Mouse (Mus musculus) gastrocnemius, adult 2 months (tissue): Measurements from ENCODE around the gene Mre11a. TPM values are rescaled to one million over a fixed set of nuclear protein-coding genes. Genes with fewer than 3 reads are reported as not detected.
A peak's percentile ranks its signal among the peaks of the same experiment; 100 is the strongest.

Source experiments
- DNase-seq: peaks from one replicate; pipeline ENCODE4 v3.0.0; 2022
- H3K27ac ChIP-seq: fragments of 200-600 bp; 2 replicates; pipeline ENCODE4 v1.8.1; 2022; ENCODE audit warnings: mild to moderate bottlenecking
- H3K4me3 ChIP-seq: fragments of 200-600 bp; 2 replicates; pipeline ENCODE4 v1.8.1; 2022; ENCODE audit warnings: mild to moderate bottlenecking, moderate library complexity
- CTCF ChIP-seq: fragments of 200-600 bp; IDR thresholded peaks from 2 replicates; pipeline ENCODE4 v1.8.1; 2022; ENCODE audit warnings: antibody characterized with exemption, mild to moderate bottlenecking, moderate library complexity
- intact Hi-C: fragments of 180-260 bp; cut with DNase I; formaldehyde crosslinking; loops from one replicate; pipeline ENCODE4 v1.15.1; 2025
- total RNA-seq, 2 experiments: library from RNA; stranded (reverse); gene quantifications; 2 replicates each; pipeline ENCODE4 v1.2.3; 2021

The Mre11a gene
- total RNA-seq, 2 experiments from 2014 or later: 8.9 to 12.7 TPM

GRCm38 (mm10) chr9:14769811-14770210 is 14.6 kb upstream of the Mre11a start:
- no peak for TF ChIP-seq CTCF
- intact Hi-C loops: loop anchor here (5.0 kb wide), 1 partner anchor 247 kb away; no protein-coding TSS in a partner anchor
- H3K27ac ChIP-seq: no peak overlapping the region
- no peak for DNase-seq
- no peak overlapping the region for H3K4me3 ChIP-seq

DNA sequence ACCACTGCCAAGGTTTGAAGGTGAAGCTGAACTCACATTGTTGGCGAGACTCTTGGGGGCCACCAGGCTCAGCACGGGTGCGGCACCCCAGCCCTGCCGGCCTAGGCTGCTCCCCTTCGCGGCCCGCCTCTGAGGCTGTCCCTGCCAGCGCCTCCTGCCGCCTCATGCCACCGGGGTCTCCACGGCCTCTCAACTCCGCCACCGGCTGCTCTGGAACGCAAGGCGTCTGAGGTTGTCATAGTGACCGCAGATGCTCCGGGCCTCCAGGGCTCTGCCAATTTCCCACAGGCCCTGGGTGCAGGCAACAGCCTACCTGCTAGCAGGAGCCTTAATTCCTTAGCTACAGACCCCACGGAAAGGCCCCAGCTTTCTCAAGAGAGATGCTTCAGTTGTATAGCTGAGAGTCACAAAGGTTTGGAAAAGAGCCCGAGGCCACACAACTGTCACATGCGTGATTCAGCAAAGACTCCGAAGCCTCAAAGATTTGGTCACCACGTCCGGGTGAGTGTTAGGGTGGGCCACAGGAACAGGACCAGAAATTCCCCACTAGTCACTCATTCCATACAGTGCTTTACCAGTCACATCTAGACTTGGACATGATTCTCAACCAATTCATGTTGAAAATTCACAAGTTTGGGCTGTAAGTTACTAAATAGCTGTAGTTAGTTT is 13.5 kb upstream of the Mre11a start, which contains the start of gene 1700012B09Rik:
TSS of gene 1700012B09Rik (minus strand) at position 228 of the 669 bp plus-strand sequence.
- DNase-seq: no peak
- no peak for TF ChIP-seq CTCF
- intact Hi-C loops: loop anchor here (5.0 kb wide), 1 partner anchor 246 kb away; no protein-coding TSS in a partner anchor
- Histone ChIP-seq H3K27ac (no peak within 1 kb of the TSS), H3K4me3 (no peak within 1 kb of the TSS)

GRCm38 (mm10) chr9:14772074-14772473 is 12.4 kb upstream of the Mre11a start:
- no peak overlapping the region for H3K4me3 ChIP-seq
- intact Hi-C loops: loop anchor here (5.0 kb wide), 1 partner anchor 245 kb away; no protein-coding TSS in a partner anchor
- no peak for DNase-seq
- no peak overlapping the region for H3K27ac ChIP-seq
- TF ChIP-seq CTCF: no peak

- DNase-seq: no peak
- intact Hi-C loops: loop anchor here (5.0 kb wide), 1 partner anchor 243 kb away; no protein-coding TSS in a partner anchor
- peak; percentile 25; the same call in 1 of the 2 replicates for TF ChIP-seq CTCF
Observed at GRCm38 (mm10) chr9:14773813-14774212, 10.6 kb upstream of the Mre11a start.

DNA sequence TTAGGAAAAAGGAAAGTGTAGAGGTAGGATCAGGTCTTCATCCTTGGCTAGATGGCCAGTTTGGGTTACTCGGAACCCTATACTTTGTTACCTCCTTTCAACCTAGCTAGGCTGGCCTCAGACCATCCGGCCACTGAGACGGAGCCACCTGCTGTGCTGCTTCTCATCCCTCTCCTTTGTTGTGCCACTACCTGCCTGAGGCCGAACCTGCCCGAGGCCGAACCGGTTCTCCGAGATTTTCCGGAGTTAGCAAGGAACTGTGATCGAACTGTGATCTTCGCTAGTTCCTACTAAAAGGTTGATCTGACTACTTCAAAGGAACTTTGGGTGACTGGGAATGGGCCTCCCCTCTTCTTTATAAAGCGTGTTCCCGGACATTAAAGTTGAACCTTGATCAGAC is 6.1 kb upstream of the Mre11a start:
- DNase-seq: no peak
- H3K27ac ChIP-seq: no peak overlapping the region
- TF ChIP-seq CTCF: no peak
- intact Hi-C loops: loop anchor here (5.0 kb wide), 1 partner anchor 271 kb away; no protein-coding TSS in a partner anchor
- no peak overlapping the region for H3K4me3 ChIP-seq

More at GRCm38 (mm10) chr9:14773813-14774212, 10.6 kb upstream of the Mre11a start:
- Histone ChIP-seq H3K27ac (no peak overlapping the region), H3K4me3 (no peak overlapping the region)

DNA sequence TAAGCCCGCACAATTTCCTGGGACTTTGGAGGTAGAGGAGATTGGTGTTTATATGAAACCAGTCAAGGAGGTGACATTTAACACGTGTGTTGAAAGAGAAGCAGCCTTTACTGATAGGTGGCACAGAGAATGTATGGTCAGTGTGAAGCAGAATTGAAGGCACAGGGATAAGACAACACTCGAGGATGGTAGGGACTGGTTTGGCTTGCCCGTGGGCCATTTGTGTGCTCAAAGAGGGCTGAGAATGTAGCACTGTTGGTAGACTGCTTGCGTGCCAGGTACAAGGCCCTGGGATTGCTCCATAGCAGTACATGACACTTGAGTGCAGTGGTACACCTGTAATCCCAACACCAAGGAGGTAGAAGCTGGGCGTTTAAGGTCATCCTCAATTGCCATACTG is 2.9 kb downstream of the Mre11a start:
- TF ChIP-seq CTCF: no peak
- Histone ChIP-seq H3K27ac (no peak overlapping the region), H3K4me3 (no peak overlapping the region)
- intact Hi-C loops: loop anchor here (5.0 to 10.0 kb wide), 2 partner anchors 285 to 963 kb away; partner anchors contain the start of genes Cep57, Cwc15, Fam76b and Kdm4d
- DNase-seq: no peak

- no peak for TF ChIP-seq CTCF
- intact Hi-C loops: no loop called here
- DNase-seq: no peak
- no peak overlapping the region for H3K4me3 ChIP-seq
- H3K27ac ChIP-seq: no peak overlapping the region
Observed at GRCm38 (mm10) chr9:14805714-14806113, 21.3 kb downstream of the Mre11a start.

DNA sequence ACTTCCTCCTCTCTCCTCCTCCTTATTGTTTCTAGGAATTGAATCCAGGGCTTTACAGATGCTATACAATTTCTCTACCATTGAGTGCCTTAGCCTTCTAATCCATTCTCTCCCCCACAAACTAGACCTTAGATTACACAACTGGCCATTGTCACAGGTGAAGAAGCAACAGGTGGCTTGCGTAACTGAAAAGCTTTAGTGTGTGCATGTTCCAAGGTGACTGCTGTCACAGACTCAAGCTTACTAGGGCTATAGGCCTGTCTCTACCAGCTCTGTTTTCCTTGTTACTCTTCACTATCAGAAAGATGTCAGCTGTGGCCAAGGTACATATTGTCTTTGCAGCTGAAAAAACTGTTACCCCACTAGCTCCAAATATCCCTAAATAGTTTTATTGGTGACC is 22.3 kb downstream of the Mre11a start:
- no peak overlapping the region for H3K27ac ChIP-seq
- H3K4me3 ChIP-seq: no peak overlapping the region
- DNase-seq: no peak
- intact Hi-C loops: no loop called here
- TF ChIP-seq CTCF: no peak

DNA sequence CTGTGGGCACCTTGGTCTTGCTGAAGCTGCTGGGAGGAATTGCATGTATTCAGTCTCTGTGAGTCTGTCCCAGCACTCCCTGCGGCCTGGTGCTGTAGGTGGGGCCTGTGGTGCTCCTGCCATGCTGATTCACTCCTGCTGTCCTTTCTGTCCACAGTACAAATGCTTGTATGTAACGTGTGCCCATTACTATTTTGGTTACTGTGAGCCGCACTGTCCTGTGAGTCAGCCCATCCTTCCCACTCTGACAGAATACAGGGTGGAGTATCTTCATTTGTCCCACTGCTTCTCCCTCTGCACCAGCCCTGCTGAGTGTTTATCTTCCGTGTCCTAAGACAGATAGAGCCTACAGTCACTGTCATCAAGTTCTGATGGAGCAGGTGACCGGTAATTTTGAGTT is 25.7 kb downstream of the Mre11a start:
- intact Hi-C loops: no loop called here
- no peak for DNase-seq
- TF ChIP-seq CTCF: no peak
- H3K4me3 ChIP-seq: no peak overlapping the region
- no peak overlapping the region for H3K27ac ChIP-seq

DNA sequence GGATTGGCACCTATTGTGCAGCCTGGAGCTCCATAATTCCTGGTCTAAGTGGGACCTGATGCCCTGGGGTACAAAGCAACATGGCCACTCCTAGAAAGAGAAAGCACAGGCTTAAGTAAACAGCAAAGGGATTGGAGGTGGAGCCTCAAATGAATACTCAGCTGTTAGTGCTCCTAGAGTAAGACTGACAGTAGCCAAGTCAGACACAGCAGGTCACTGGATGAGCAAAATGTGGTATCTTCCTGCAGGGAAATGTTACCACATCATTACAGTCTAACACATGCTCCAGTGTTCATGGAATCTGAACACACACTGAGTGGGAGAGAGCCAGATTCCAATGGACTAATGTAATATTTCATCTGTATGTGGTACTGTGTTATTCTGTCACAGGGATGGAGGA is 36.9 kb downstream of the Mre11a start:
- no peak for TF ChIP-seq CTCF
- no peak for DNase-seq
- Histone ChIP-seq H3K27ac (no peak overlapping the region), H3K4me3 (no peak overlapping the region)
- intact Hi-C loops: loop anchor here (10.0 kb wide), 1 partner anchor 193 kb away; no protein-coding TSS in a partner anchor

DNA sequence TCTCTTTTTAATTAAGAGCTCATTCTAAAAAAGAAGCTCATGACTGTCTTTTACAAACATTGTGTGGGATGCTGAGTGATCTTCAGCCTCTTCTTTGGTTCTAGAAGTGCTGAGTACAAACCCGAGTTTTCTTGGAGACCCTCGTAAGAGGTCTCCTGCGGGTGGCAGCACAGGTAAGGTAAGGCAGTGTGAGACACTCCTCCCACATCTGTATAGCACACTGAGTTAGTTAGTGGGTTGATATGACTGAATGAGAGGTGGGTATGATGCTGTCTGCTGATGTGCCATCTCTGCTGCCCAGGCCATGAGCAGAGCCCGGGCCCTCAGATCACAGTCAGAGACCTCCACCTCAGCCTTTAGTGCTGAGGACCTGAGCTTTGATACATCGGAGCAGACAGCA is 40.4 kb downstream of the Mre11a start:
- Histone ChIP-seq H3K27ac (no peak overlapping the region), H3K4me3 (no peak overlapping the region)
- DNase-seq: no peak
- intact Hi-C loops: loop anchor here (10.0 kb wide), 1 partner anchor 190 kb away; no protein-coding TSS in a partner anchor
- TF ChIP-seq CTCF: peak; percentile 15; the same call in 1 of the 2 replicates

DNA sequence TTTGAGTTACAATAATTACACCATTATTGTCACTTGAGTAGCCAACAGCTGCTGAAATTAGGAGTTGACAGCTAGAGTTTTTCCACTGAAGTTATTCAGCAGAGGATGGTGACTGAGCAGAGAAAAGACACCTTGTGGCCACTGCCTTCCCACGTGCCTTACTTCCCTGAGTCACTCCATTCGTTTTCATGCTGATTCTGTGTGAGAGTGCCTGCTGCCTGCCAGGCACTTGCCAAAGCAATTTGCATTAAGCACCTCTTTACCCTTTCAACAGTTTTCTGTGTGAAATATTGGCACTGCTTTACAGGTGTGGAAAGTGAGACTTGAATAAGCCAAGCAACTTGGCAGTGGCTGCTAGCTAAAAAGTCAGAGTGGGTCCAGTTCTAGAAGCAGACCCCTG is 43.4 kb downstream of the Mre11a start:
- no peak for TF ChIP-seq CTCF
- intact Hi-C loops: loop anchor here (10.0 kb wide), 1 partner anchor 187 kb away; no protein-coding TSS in a partner anchor
- DNase-seq: no peak
- Histone ChIP-seq H3K4me3 (no peak overlapping the region), H3K27ac (no peak overlapping the region)

- DNase-seq: no peak
- intact Hi-C loops: no loop called here
Observed at GRCm38 (mm10) chr9:14832046-14832445, 47.6 kb downstream of the Mre11a start.

More at GRCm38 (mm10) chr9:14832046-14832445, 47.6 kb downstream of the Mre11a start:
- TF ChIP-seq CTCF: no peak
- Histone ChIP-seq H3K4me3 (no peak overlapping the region), H3K27ac (no peak overlapping the region)
